Mouse (Mus musculus): Measurements from ENCODE around the gene Ptbp1.

Gene Ptbp1

GRCm38 (mm10) chr10:79853860-79854795, at the start of gene Ptbp1:
TSS of gene Ptbp1 (plus strand) at chr10:79854427.
- Histone ChIP-seq H3K27me3 (ENCODE audit: insufficient read depth, low read length) (no peaks in the 10 kb centered on the region), H3K4me3 (replicated peaks; ENCODE audit: low read length) (peak within 1 kb of the TSS; percentile 97), H3K4me1 (replicated peaks; ENCODE audit: low read depth, low read length) (peaks cover 74% of the 10 kb centered on the region), H3K36me3 (ENCODE audit: insufficient read depth, low read length) (peaks cover 44% of the 10 kb centered on the region), H3K9me3 (ENCODE audit: low read length) (no peaks in the 10 kb centered on the region)
- no peak for TF ChIP-seq POU5F1 (IDR thresholded peaks at IDR 0.05; ENCODE audit: borderline replicate concordance, low read length)
- TF ChIP-seq NANOG (IDR thresholded peaks at IDR 0.05; ENCODE audit: borderline replicate concordance, low read length), result peak; percentile 19; the same call in 1 of the 2 replicates

GRCm38 (mm10) chr10:79805636-79806035, 48.6 kb upstream of the Ptbp1 start:
- TF ChIP-seq CTCF (conservative IDR thresholded peaks at IDR 0.05; ENCODE audit: low read length) (no peak), POU5F1 (IDR thresholded peaks at IDR 0.05; ENCODE audit: borderline replicate concordance, low read length) (no peak), NANOG (IDR thresholded peaks at IDR 0.05; ENCODE audit: borderline replicate concordance, low read length) (no peak)
- peaks cover 17% of the 10 kb centered on the region for H3K36me3 ChIP-seq (ENCODE audit: insufficient read depth, low read length)
- H3K4me1 ChIP-seq (replicated peaks; ENCODE audit: low read depth, low read length), result peaks cover 88% of the 10 kb centered on the region
- H3K27me3 ChIP-seq (ENCODE audit: insufficient read depth, low read length), result peaks cover 4% of the 10 kb centered on the region; the same call in 1 of the 2 replicates
- peak overlapping the region; percentile 57 for H3K4me3 ChIP-seq (replicated peaks; ENCODE audit: low read length)
- H3K9me3 ChIP-seq (ENCODE audit: low read length), result no peaks in the 10 kb centered on the region

- Histone ChIP-seq H3K36me3 (ENCODE audit: insufficient read depth, low read length) (peaks cover 20% of the 10 kb centered on the region), H3K4me1 (replicated peaks; ENCODE audit: low read depth, low read length) (peaks cover 81% of the 10 kb centered on the region), H3K4me3 (replicated peaks; ENCODE audit: low read length) (peak overlapping the region; percentile 57), H3K9me3 (ENCODE audit: low read length) (no peaks in the 10 kb centered on the region), H3K27me3 (ENCODE audit: insufficient read depth, low read length) (peaks cover 4% of the 10 kb centered on the region; the same call in 1 of the 2 replicates)
- TF ChIP-seq NANOG (IDR thresholded peaks at IDR 0.05; ENCODE audit: borderline replicate concordance, low read length) (no peak), CTCF (conservative IDR thresholded peaks at IDR 0.05; ENCODE audit: low read length) (no peak), POU5F1 (IDR thresholded peaks at IDR 0.05; ENCODE audit: borderline replicate concordance, low read length) (no peak)
These were observed 47.9 kb upstream of the Ptbp1 start for GRCm38 (mm10) chr10:79806331-79806730.

GRCm38 (mm10) chr10:79806972-79807371, 47.3 kb upstream of the Ptbp1 start:
- Histone ChIP-seq H3K4me1 (replicated peaks; ENCODE audit: low read depth, low read length) (peaks cover 79% of the 10 kb centered on the region), H3K36me3 (ENCODE audit: insufficient read depth, low read length) (peaks cover 26% of the 10 kb centered on the region), H3K9me3 (ENCODE audit: low read length) (peaks cover 5% of the 10 kb centered on the region; the same call in 1 of the 2 replicates), H3K27me3 (ENCODE audit: insufficient read depth, low read length) (peaks cover 4% of the 10 kb centered on the region; the same call in 1 of the 2 replicates), H3K4me3 (replicated peaks; ENCODE audit: low read length) (no peak overlapping the region)
- TF ChIP-seq CTCF (conservative IDR thresholded peaks at IDR 0.05; ENCODE audit: low read length) (no peak), POU5F1 (IDR thresholded peaks at IDR 0.05; ENCODE audit: borderline replicate concordance, low read length) (no peak), NANOG (IDR thresholded peaks at IDR 0.05; ENCODE audit: borderline replicate concordance, low read length) (no peak)

GRCm38 (mm10) chr10:79807826-79808225, 46.4 kb upstream of the Ptbp1 start:
- TF ChIP-seq CTCF (conservative IDR thresholded peaks at IDR 0.05; ENCODE audit: low read length), result no peak
- TF ChIP-seq POU5F1 (IDR thresholded peaks at IDR 0.05; ENCODE audit: borderline replicate concordance, low read length), result no peak
- TF ChIP-seq NANOG (IDR thresholded peaks at IDR 0.05; ENCODE audit: borderline replicate concordance, low read length), result no peak
- peaks cover 75% of the 10 kb centered on the region for H3K4me1 ChIP-seq (replicated peaks; ENCODE audit: low read depth, low read length)
- peaks cover 5% of the 10 kb centered on the region; the same call in 1 of the 2 replicates for H3K9me3 ChIP-seq (ENCODE audit: low read length)
- no peak overlapping the region for H3K4me3 ChIP-seq (replicated peaks; ENCODE audit: low read length)
- H3K27me3 ChIP-seq (ENCODE audit: insufficient read depth, low read length), result peaks cover 4% of the 10 kb centered on the region; the same call in 1 of the 2 replicates
- peaks cover 28% of the 10 kb centered on the region for H3K36me3 ChIP-seq (ENCODE audit: insufficient read depth, low read length)

- Histone ChIP-seq H3K27me3 (ENCODE audit: insufficient read depth, low read length) (peaks cover 4% of the 10 kb centered on the region; the same call in 1 of the 2 replicates), H3K4me1 (replicated peaks; ENCODE audit: low read depth, low read length) (peaks cover 67% of the 10 kb centered on the region), H3K9me3 (ENCODE audit: low read length) (peaks cover 5% of the 10 kb centered on the region; the same call in 1 of the 2 replicates), H3K4me3 (replicated peaks; ENCODE audit: low read length) (no peak overlapping the region), H3K36me3 (ENCODE audit: insufficient read depth, low read length) (peaks cover 28% of the 10 kb centered on the region)
- TF ChIP-seq POU5F1 (IDR thresholded peaks at IDR 0.05; ENCODE audit: borderline replicate concordance, low read length), result no peak
- no peak for TF ChIP-seq NANOG (IDR thresholded peaks at IDR 0.05; ENCODE audit: borderline replicate concordance, low read length)
- no peak for TF ChIP-seq CTCF (conservative IDR thresholded peaks at IDR 0.05; ENCODE audit: low read length)
These were observed 45.5 kb upstream of the Ptbp1 start for GRCm38 (mm10) chr10:79808728-79809127.

GRCm38 (mm10) chr10:79811736-79812637, 42.2 kb upstream of the Ptbp1 start:
- Histone ChIP-seq H3K27me3 (ENCODE audit: insufficient read depth, low read length) (no peaks in the 10 kb centered on the region), H3K4me3 (replicated peaks; ENCODE audit: low read length) (0 out of 2 replicates have a peak overlapping the region, but pooled peaks have one; percentile 29), H3K4me1 (replicated peaks; ENCODE audit: low read depth, low read length) (peaks cover 55% of the 10 kb centered on the region), H3K36me3 (ENCODE audit: insufficient read depth, low read length) (peaks cover 35% of the 10 kb centered on the region), H3K9me3 (ENCODE audit: low read length) (peaks cover 5% of the 10 kb centered on the region; the same call in 1 of the 2 replicates)
- TF ChIP-seq CTCF (conservative IDR thresholded peaks at IDR 0.05; ENCODE audit: low read length) (peak; percentile 88), POU5F1 (IDR thresholded peaks at IDR 0.05; ENCODE audit: borderline replicate concordance, low read length) (no peak)
